Mouse (Mus musculus): ENCODE measurements around the gene Ap1ar.

- no peak for TF ChIP-seq CTCF (conservative IDR thresholded peaks at IDR 0.05; ENCODE audit: insufficient read depth, insufficient read length, low read depth, low read length)
- TF ChIP-seq POLR2A (IDR thresholded peaks at IDR 0.05; ENCODE audit: low read depth, low read length) = no peak
These were observed 24.0 kb upstream of the Ap1ar start for GRCm38 (mm10) chr3:127861340-127861739.
